Mouse (Mus musculus) G1E (cell line): ENCODE results near the gene Agpat1.

Source experiments
- CTCF ChIP-seq: IDR thresholded peaks from 2 replicates; pipeline ENCODE4 v1.5.1; 2012; ENCODE audit warnings: low read depth, low read length, inconsistent platforms, mixed read lengths
- TAL1 ChIP-seq: conservative IDR thresholded peaks from 2 replicates; pipeline ENCODE4 v1.6.1; 2012; ENCODE audit warnings: low read depth, low read length, inconsistent platforms, mixed read lengths

- TF ChIP-seq CTCF, result no peak
- no peak for TF ChIP-seq TAL1
These were observed 27.6 kb downstream of the Agpat1 start for GRCm38 (mm10) chr17:34631647-34632046.
